Mouse (Mus musculus) testis, postnatal 14 days (tissue): ENCODE measurements around the gene Itgb3bp.

ENCODE experiments used
- DNase-seq: peaks from one replicate; pipeline ENCODE4 v3.0.0; 2021; ENCODE audit warnings: low spot score

Gene Itgb3bp

GRCm38 (mm10) chr4:99717905-99718304 is 211.7 kb downstream of the Itgb3bp start:
- no peak for DNase-seq

DNA sequence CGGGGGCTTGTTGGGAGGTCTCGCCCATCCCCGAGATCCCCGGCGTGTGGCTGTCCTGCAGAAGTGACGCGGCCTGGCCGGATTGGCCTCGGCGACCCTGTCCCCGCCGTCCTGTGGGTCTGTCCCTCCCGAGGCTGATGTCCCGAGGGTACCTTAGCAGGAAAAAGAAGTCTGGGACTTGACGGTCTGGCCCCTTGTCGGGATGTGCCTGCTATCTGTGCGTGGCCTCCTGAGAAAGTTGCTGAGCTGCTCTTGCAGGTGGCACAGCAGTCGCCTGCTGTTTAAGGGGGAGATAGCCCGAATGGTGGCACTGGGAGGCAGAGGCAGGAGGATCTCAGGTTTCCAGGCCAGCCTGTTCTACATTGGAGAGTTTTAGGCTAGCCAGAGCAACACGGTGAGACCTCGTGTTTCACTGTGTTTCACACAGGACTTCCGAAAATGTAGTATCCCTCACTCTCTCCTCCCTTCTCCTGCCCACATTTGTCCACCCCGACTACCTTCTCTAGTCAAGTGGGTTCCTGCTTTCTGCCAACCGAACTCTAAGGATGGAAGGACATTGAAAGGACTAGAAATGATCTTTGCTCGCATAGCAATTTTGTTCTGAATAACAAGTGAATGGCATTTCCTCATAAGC is 213.7 kb downstream of the Itgb3bp start:
- DNase-seq = no peak
